Mouse (Mus musculus): ENCODE results near the gene Smg9.

Smg9 gene

GRCm38 (mm10) chr7:24399256-24400081, at the start of gene Smg9:
Gene Smg9, plus strand, starts transcription at chr7:24399619.
- peak; percentile 99 for DNase-seq (ENCODE audit: low read depth, low spot score)

- no peak for DNase-seq (ENCODE audit: low read depth, low spot score)
These were observed 43.8 kb upstream of the Smg9 start for GRCm38 (mm10) chr7:24355646-24356045.

GRCm38 (mm10) chr7:24356081-24356480, 43.3 kb upstream of the Smg9 start:
- no peak for DNase-seq (ENCODE audit: low read depth, low spot score)

GRCm38 (mm10) chr7:24357899-24358298, 41.5 kb upstream of the Smg9 start:
- DNase-seq (ENCODE audit: low read depth, low spot score) = peak; percentile 20

GRCm38 (mm10) chr7:24359269-24359668, 40.1 kb upstream of the Smg9 start:
- DNase-seq (ENCODE audit: low read depth, low spot score) = no peak

GRCm38 (mm10) chr7:24361001-24361400, 38.4 kb upstream of the Smg9 start:
- DNase-seq (ENCODE audit: low read depth, low spot score) = peak; percentile 22

- DNase-seq (ENCODE audit: low read depth, low spot score) = peak; percentile 70
These were observed 36.2 kb upstream of the Smg9 start for GRCm38 (mm10) chr7:24363228-24363627.

- DNase-seq (ENCODE audit: low read depth, low spot score) = peak; percentile 90
These were observed 34.6 kb upstream of the Smg9 start for GRCm38 (mm10) chr7:24364827-24365226.

- DNase-seq (ENCODE audit: low read depth, low spot score) = no peak
These were observed 34.0 kb upstream of the Smg9 start for GRCm38 (mm10) chr7:24365258-24366014.

GRCm38 (mm10) chr7:24366716-24367632, 32.4 kb upstream of the Smg9 start:
- peak; percentile 66 for DNase-seq (ENCODE audit: low read depth, low spot score)

GRCm38 (mm10) chr7:24368226-24368625, 31.2 kb upstream of the Smg9 start:
- peak; percentile 68 for DNase-seq (ENCODE audit: low read depth, low spot score)

GRCm38 (mm10) chr7:24368946-24369345, 30.5 kb upstream of the Smg9 start:
- DNase-seq (ENCODE audit: low read depth, low spot score) = peak; percentile 62

- peak; percentile 96 for DNase-seq (ENCODE audit: low read depth, low spot score)
These were observed 29.5 kb upstream of the Smg9 start, which contains the start of gene Kcnn4 for GRCm38 (mm10) chr7:24369731-24370541. Gene Kcnn4, plus strand, starts transcription at chr7:24370263.

GRCm38 (mm10) chr7:24371012-24371808, 28.2 kb upstream of the Smg9 start:
- DNase-seq (ENCODE audit: low read depth, low spot score) = peak; percentile 51

- peak; percentile 41 for DNase-seq (ENCODE audit: low read depth, low spot score)
These were observed 27.6 kb upstream of the Smg9 start for GRCm38 (mm10) chr7:24371809-24372145.

- peak; percentile 38 for DNase-seq (ENCODE audit: low read depth, low spot score)
These were observed 27.1 kb upstream of the Smg9 start for GRCm38 (mm10) chr7:24372300-24372699.

- DNase-seq (ENCODE audit: low read depth, low spot score) = no peak
These were observed 26.6 kb upstream of the Smg9 start for GRCm38 (mm10) chr7:24372786-24373185.

- DNase-seq (ENCODE audit: low read depth, low spot score) = peak; percentile 88
These were observed 25.7 kb upstream of the Smg9 start for GRCm38 (mm10) chr7:24373538-24374379.

- no peak for DNase-seq (ENCODE audit: low read depth, low spot score)
These were observed 23.0 kb upstream of the Smg9 start for GRCm38 (mm10) chr7:24376456-24376855.
